In genomic region chr11:4637534-4638234, GRCm38 (mm10) we compare ENCODE assay signal across 7 mouse cellular contexts. TPM values are rescaled to one million over a fixed set of nuclear protein-coding genes. Genes with fewer than 3 reads are reported as not detected.
DNase-seq lines count a peak whose midpoint lies in the region; ATAC-seq lines count a peak whose summit lies in the region.

TSS of gene Ascc2 (plus strand) at chr11:4637747.

- H3K27me3 ChIP-seq in intestine, embryonic 15.5 days (replicated peaks) = no peaks in the 10 kb centered on the region
- H3K27me3 ChIP-seq in midbrain, embryonic 10.5 days (ENCODE audit: low read depth, poor library complexity, severe bottlenecking) = no peaks in the 10 kb centered on the region

- H3K27ac ChIP-seq in intestine, embryonic 15.5 days = peak within 1 kb of the TSS; percentile 83
- peak within 1 kb of the TSS; percentile 86 for H3K27ac ChIP-seq in midbrain, embryonic 10.5 days (replicated peaks)

- H3K9me3 ChIP-seq in intestine, embryonic 15.5 days = no peaks in the 10 kb centered on the region
- H3K9me3 ChIP-seq in midbrain, embryonic 10.5 days (replicated peaks) = no peaks in the 10 kb centered on the region

- WGBS in intestine, embryonic 15.5 days = under 1% methylated on average over 35 of the region's 35 CpGs
- WGBS in midbrain, embryonic 10.5 days = under 1% methylated on average over 35 of the region's 35 CpGs

- peak within 1 kb of the TSS; percentile 84 for H3K4me3 ChIP-seq in intestine, embryonic 15.5 days (replicated peaks)
- H3K4me3 ChIP-seq in midbrain, embryonic 10.5 days = peak within 1 kb of the TSS; percentile 92

- ATAC-seq in intestine, embryonic 15.5 days = peak; percentile 97

- peak; percentile 98 to 99 for DNase-seq in adrenal gland, adult 18-20 months (ENCODE audit: low spot score in 2 of 2)
- DNase-seq in embryo, embryonic 11 days = peak; percentile 96
- DNase-seq in gastrocnemius, postnatal 36 days = peak; percentile 97
- DNase-seq in left cerebral cortex, postnatal 25 days (ENCODE audit: low spot score in 2 of 2) = peak; percentile 85 to 88
- peak; percentile 95 for DNase-seq in midbrain, embryonic 10.5 days (ENCODE audit: low spot score)
- peak; percentile 86 for DNase-seq in right cerebral cortex, postnatal 4 days

- H3K4me2 ChIP-seq in intestine, embryonic 15.5 days (replicated peaks) = peak within 1 kb of the TSS; percentile 73

- H3K9ac ChIP-seq in intestine, embryonic 15.5 days = peak within 1 kb of the TSS; percentile 68

- 0 out of 2 replicates have a peak, but pooled peaks cover 14% of the 10 kb centered on the region for H3K4me1 ChIP-seq in intestine, embryonic 15.5 days (replicated peaks)
- H3K4me1 ChIP-seq in midbrain, embryonic 10.5 days = peaks cover 26% of the 10 kb centered on the region

- H3K36me3 ChIP-seq in intestine, embryonic 15.5 days = 0 out of 2 replicates have a peak, but pooled peaks cover 3% of the 10 kb centered on the region
- peaks cover 20% of the 10 kb centered on the region for H3K36me3 ChIP-seq in midbrain, embryonic 10.5 days

- intact Hi-C loops in gastrocnemius, postnatal 36 days (cut with DNase I) = loop anchor here (5.0 kb wide), 1 partner anchor 35 kb away; no protein-coding TSS in a partner anchor
- intact Hi-C loops in left cerebral cortex, postnatal 25 days (cut with DNase I) = loop anchor here (5.0 kb wide), 1 partner anchor 45 kb away; the partner anchor contains the start of gene Mtmr3

RNA-seq across cellular contexts. Expression of gene Ascc2, which starts in this region (rescaled TPM):
- total RNA-seq in adrenal gland, adult 18-20 months (2021) = 10 to 100 TPM; 34.7 to 52.2 TPM
- total RNA-seq in gastrocnemius, postnatal 36 days (2021) = 10 to 100 TPM; 13.3 to 16.1 TPM
- 31.7 and 33.0 TPM in 2 replicates for polyA plus RNA-seq in intestine, embryonic 15.5 days (2015; fragmentation: Nextera tagmentation; extraction: Ambion mirVana)
- total RNA-seq in left cerebral cortex, postnatal 25 days (2021) = 10 to 100 TPM; 18.8 to 18.9 TPM
- polyA plus RNA-seq in midbrain, embryonic 10.5 days (2016; fragmentation: Nextera tagmentation; extraction: Ambion mirVana) = 32.2 and 34.2 TPM in 2 replicates

Comparison
In these comparisons a context has a peak if more than half of its experiments do, and no peak if none do; other contexts are left out.
1. Peak in every context shown above with its lines: DNase-seq, ATAC-seq, H3K4me3 ChIP-seq and H3K27ac ChIP-seq.